Mouse (Mus musculus): ENCODE data around the gene Lmf2.
A peak's percentile ranks its signal among the peaks of the same experiment; 100 is the strongest.

Lmf2 gene

GRCm38 (mm10) chr15:89372536-89372935 lies 17.1 kb upstream of the Lmf2 start:
- DNase-seq (ENCODE audit: low read depth), result no peak

- no peak for DNase-seq (ENCODE audit: low read depth)
Measured at GRCm38 (mm10) chr15:89372068-89372467, 16.6 kb upstream of the Lmf2 start.

GRCm38 (mm10) chr15:89365141-89365551 lies 9.7 kb upstream of the Lmf2 start:
- no peak for DNase-seq (ENCODE audit: low read depth)

GRCm38 (mm10) chr15:89363051-89363450 lies 7.6 kb upstream of the Lmf2 start:
- no peak for DNase-seq (ENCODE audit: low read depth)

- no peak for DNase-seq (ENCODE audit: low read depth)
Measured at GRCm38 (mm10) chr15:89358784-89359183, 3.3 kb upstream of the Lmf2 start.

- peak; percentile 83 for DNase-seq (ENCODE audit: low read depth)
Measured at GRCm38 (mm10) chr15:89356372-89356771, 913 bp upstream of the Lmf2 start.

- no peak for DNase-seq (ENCODE audit: low read depth)
Measured at GRCm38 (mm10) chr15:89354455-89354854, 1.0 kb downstream of the Lmf2 start.

- DNase-seq (ENCODE audit: low read depth), result no peak
Measured at GRCm38 (mm10) chr15:89353837-89354236, 1.6 kb downstream of the Lmf2 start.

- DNase-seq (ENCODE audit: low read depth), result no peak
Measured at GRCm38 (mm10) chr15:89352795-89353194, 2.7 kb downstream of the Lmf2 start.

GRCm38 (mm10) chr15:89352054-89352453 lies 3.4 kb downstream of the Lmf2 start:
- DNase-seq (ENCODE audit: low read depth), result no peak

GRCm38 (mm10) chr15:89351302-89351701 lies 4.2 kb downstream of the Lmf2 start:
- DNase-seq (ENCODE audit: low read depth), result no peak

GRCm38 (mm10) chr15:89350447-89350846 lies 5.0 kb downstream of the Lmf2 start:
- no peak for DNase-seq (ENCODE audit: low read depth)

GRCm38 (mm10) chr15:89343325-89343724 lies 12.1 kb downstream of the Lmf2 start:
- DNase-seq (ENCODE audit: low read depth), result no peak

- DNase-seq (ENCODE audit: low read depth), result no peak
Measured at GRCm38 (mm10) chr15:89341678-89342077, 13.8 kb downstream of the Lmf2 start.

GRCm38 (mm10) chr15:89340136-89340535 lies 15.3 kb downstream of the Lmf2 start:
- no peak for DNase-seq (ENCODE audit: low read depth)

GRCm38 (mm10) chr15:89339696-89340095 lies 15.8 kb downstream of the Lmf2 start:
- DNase-seq (ENCODE audit: low read depth), result no peak

- DNase-seq (ENCODE audit: low read depth), result no peak
Measured at GRCm38 (mm10) chr15:89336422-89336821, 19.0 kb downstream of the Lmf2 start.

- DNase-seq (ENCODE audit: low read depth), result no peak
Measured at GRCm38 (mm10) chr15:89334774-89335537, 20.5 kb downstream of the Lmf2 start.

- DNase-seq (ENCODE audit: low read depth), result no peak
Measured at GRCm38 (mm10) chr15:89334271-89334670, 21.2 kb downstream of the Lmf2 start, which contains the start of gene Miox. Miox (plus strand) TSS chr15:89334398.

- DNase-seq (ENCODE audit: low read depth), result no peak
Measured at GRCm38 (mm10) chr15:89326441-89326840, 29.0 kb downstream of the Lmf2 start.

- DNase-seq (ENCODE audit: low read depth), result no peak
Measured at GRCm38 (mm10) chr15:89323656-89324055, 31.8 kb downstream of the Lmf2 start.

- DNase-seq (ENCODE audit: low read depth), result no peak
Measured at GRCm38 (mm10) chr15:89322670-89323522, 32.6 kb downstream of the Lmf2 start, which contains the start of gene Adm2. Adm2 (plus strand) TSS chr15:89322720.

GRCm38 (mm10) chr15:89321264-89321663 lies 34.2 kb downstream of the Lmf2 start:
- no peak for DNase-seq (ENCODE audit: low read depth)

Measured in c-Kit-positive CD71-positive TER-119-negative erythroid progenitor cells, embryonic 14.5 days (primary cell).